Mouse (Mus musculus): ENCODE measurements around the gene Gm5862.
"Not testable (repeated sequence)": the region's sequence is repeated elsewhere in the genome, so short reads cannot be mapped to it uniquely, and the experiment has no call there.

- not testable (repeated sequence) for TF ChIP-seq CTCF (IDR thresholded peaks at IDR 0.05; ENCODE audit: borderline replicate concordance, extremely low read depth, insufficient read depth, insufficient read length); POLR2A (IDR thresholded peaks at IDR 0.05; ENCODE audit: borderline replicate concordance, extremely low read depth, insufficient read depth, insufficient read length, poor library complexity, severe bottlenecking)
Measured at GRCm38 (mm10) chr5:26039458-26039857, 16.7 kb upstream of the Gm5862 start, which contains the start of gene Speer4a.

Data from brain, embryonic 14.5 days (tissue).